Mouse (Mus musculus): ENCODE results near the gene Sf3b4. TPM values are rescaled to one million over a fixed set of nuclear protein-coding genes. Genes with fewer than 3 reads are reported as not detected.
"Not testable (repeated sequence)": the region's sequence is repeated elsewhere in the genome, so short reads cannot be mapped to it uniquely, and the experiment has no call there.

Gene Sf3b4
- polyA plus RNA-seq, 1 experiment from 2014 or later: 146 TPM

GRCm38 (mm10) chr3:96220131-96220764 lies 48.1 kb downstream of the Sf3b4 start:
- H3K27ac ChIP-seq (replicated peaks; ENCODE audit: low read depth, low read length): peak overlapping the region; percentile 94
- ATAC-seq (ENCODE audit: low FRiP score, low TSS enrichment) (peak; percentile 16; the same call in 1 of the 2 replicates), DNase-seq (peak; percentile 45)
- H3K4me2 ChIP-seq (ENCODE audit: low read length): peak overlapping the region; percentile 60
- peak overlapping the region; percentile 53 for H3K4me3 ChIP-seq (replicated peaks; ENCODE audit: low read depth, low read length)
- H3K9ac ChIP-seq (replicated peaks; ENCODE audit: low read length): peak overlapping the region; percentile 61
- H3K9me3 ChIP-seq (ENCODE audit: control insufficient read depth, low read length); H3K36me3 ChIP-seq (ENCODE audit: control insufficient read depth, insufficient read depth, low read length); H3K27me3 ChIP-seq (ENCODE audit: control insufficient read depth, insufficient read depth, low read length): not testable (repeated sequence)
- 0% methylated on average over 26 of the region's 47 CpGs for WGBS
- H3K4me1 ChIP-seq (ENCODE audit: control insufficient read depth, insufficient read depth, low read length): peaks cover 20% of the 10 kb centered on the region

DNA sequence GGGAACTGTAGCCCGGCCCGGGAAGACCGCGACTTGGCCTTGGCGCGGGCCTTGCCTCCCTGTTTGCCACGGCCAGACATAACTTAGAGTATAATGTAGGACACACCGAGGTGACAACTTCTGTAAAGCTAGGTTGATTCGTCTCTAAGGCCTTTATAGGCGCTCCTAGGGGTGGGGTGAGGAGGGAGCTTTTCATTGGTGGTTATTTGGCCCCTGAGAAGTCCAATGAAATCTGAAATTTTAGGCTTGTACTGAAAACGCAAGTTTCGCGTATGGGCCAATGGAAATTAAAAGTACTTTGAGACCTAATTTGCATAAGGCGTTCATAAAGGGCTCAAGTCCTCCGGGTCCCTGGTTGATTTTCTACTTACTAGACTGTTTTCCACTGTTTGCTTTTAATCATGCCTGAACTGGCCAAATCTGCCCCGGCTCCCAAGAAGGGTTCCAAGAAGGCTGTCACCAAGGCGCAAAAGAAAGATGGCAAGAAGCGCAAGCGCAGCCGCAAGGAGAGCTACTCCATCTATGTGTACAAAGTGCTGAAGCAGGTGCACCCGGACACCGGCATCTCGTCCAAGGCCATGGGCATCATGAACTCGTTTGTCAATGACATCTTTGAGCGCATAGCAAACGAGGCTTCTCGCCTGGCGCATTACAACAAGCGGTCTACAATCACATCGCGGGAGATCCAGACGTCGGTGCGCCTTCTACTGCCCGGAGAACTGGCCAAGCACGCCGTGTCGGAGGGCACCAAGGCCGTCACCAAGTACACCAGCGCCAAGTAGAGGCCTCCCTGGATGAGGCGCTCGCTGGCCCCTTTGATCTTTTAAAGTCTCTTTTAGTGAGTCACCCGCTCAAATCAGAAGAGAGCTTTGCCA lies 48.9 kb downstream of the Sf3b4 start, which contains the start of the genes Hist2h2ac and Hist2h2be:
Hist2h2ac (minus strand) TSS at position 116 of the 875 bp plus-strand sequence.
Hist2h2be (plus strand) TSS at position 355 of the 875 bp plus-strand sequence.
- DNase-seq: peak; percentile 82
- Histone ChIP-seq H3K4me3 (replicated peaks; ENCODE audit: low read depth, low read length) (peak within 1 kb of the TSS; percentile 53), H3K4me2 (ENCODE audit: low read length) (peak within 1 kb of the TSS; percentile 60), H3K27ac (replicated peaks; ENCODE audit: low read depth, low read length) (peak within 1 kb of the TSS; percentile 94), H3K9ac (replicated peaks; ENCODE audit: low read length) (peak within 1 kb of the TSS; percentile 61), H3K9me3 (ENCODE audit: control insufficient read depth, low read length) (no peaks in the 10 kb centered on the region), H3K36me3 (ENCODE audit: control insufficient read depth, insufficient read depth, low read length) (no peaks in the 10 kb centered on the region), H3K27me3 (ENCODE audit: control insufficient read depth, insufficient read depth, low read length) (no peaks in the 10 kb centered on the region), H3K4me1 (ENCODE audit: control insufficient read depth, insufficient read depth, low read length) (peaks cover 22% of the 10 kb centered on the region)
- peak; percentile 75 for ATAC-seq (ENCODE audit: low FRiP score, low TSS enrichment)
- under 1% methylated on average over 43 of the region's 43 CpGs for WGBS

- WGBS: 13% methylated on average over 9 of the region's 9 CpGs
- Histone ChIP-seq H3K27me3 (ENCODE audit: control insufficient read depth, insufficient read depth, low read length) (no peaks in the 10 kb centered on the region), H3K27ac (replicated peaks; ENCODE audit: low read depth, low read length) (peak overlapping the region; percentile 94), H3K4me3 (replicated peaks; ENCODE audit: low read depth, low read length) (peak overlapping the region; percentile 53), H3K4me1 (ENCODE audit: control insufficient read depth, insufficient read depth, low read length) (peaks cover 22% of the 10 kb centered on the region), H3K9me3 (ENCODE audit: control insufficient read depth, low read length) (no peaks in the 10 kb centered on the region), H3K9ac (replicated peaks; ENCODE audit: low read length) (peak overlapping the region; percentile 61), H3K4me2 (ENCODE audit: low read length) (peak overlapping the region; percentile 60), H3K36me3 (ENCODE audit: control insufficient read depth, insufficient read depth, low read length) (no peaks in the 10 kb centered on the region)
- DNase-seq: no peak
- no peak for ATAC-seq (ENCODE audit: low FRiP score, low TSS enrichment)
These were observed 49.5 kb downstream of the Sf3b4 start for GRCm38 (mm10) chr3:96221640-96222038.

GRCm38 (mm10) chr3:96222774-96223173 lies 50.6 kb downstream of the Sf3b4 start:
- ATAC-seq (ENCODE audit: low FRiP score, low TSS enrichment): no peak
- Histone ChIP-seq H3K4me3 (replicated peaks; ENCODE audit: low read depth, low read length) (no peak overlapping the region), H3K4me1 (ENCODE audit: control insufficient read depth, insufficient read depth, low read length) (peaks cover 22% of the 10 kb centered on the region)

DNA sequence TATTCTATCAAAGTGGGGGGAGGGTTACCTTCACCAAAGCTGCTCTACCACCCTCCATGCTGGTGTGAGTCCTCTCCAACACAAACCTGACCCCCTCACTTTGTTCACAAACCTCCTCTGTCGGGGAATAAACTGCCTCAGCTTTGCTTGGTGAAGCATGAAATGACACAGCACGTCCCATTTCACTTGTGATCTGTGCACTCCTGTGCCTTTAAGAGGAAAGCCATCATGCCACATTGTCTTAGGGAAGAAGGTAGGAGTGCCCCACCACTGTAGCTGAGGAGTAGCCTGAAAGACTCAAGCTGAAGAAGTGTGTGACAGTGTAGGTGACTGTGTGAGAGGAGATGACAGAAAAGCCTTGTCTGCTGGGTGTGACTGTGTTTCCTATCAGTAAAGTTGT lies 53.3 kb downstream of the Sf3b4 start:
- Histone ChIP-seq H3K27me3 (ENCODE audit: control insufficient read depth, insufficient read depth, low read length) (no peaks in the 10 kb centered on the region), H3K27ac (replicated peaks; ENCODE audit: low read depth, low read length) (no peak overlapping the region), H3K9me3 (ENCODE audit: control insufficient read depth, low read length) (no peaks in the 10 kb centered on the region), H3K4me1 (ENCODE audit: control insufficient read depth, insufficient read depth, low read length) (peaks cover 22% of the 10 kb centered on the region), H3K4me3 (replicated peaks; ENCODE audit: low read depth, low read length) (no peak overlapping the region), H3K4me2 (ENCODE audit: low read length) (no peak overlapping the region), H3K36me3 (ENCODE audit: control insufficient read depth, insufficient read depth, low read length) (no peaks in the 10 kb centered on the region), H3K9ac (replicated peaks; ENCODE audit: low read length) (no peak overlapping the region)
- no peak for DNase-seq
- ATAC-seq (ENCODE audit: low FRiP score, low TSS enrichment): no peak
- 3% methylated on average over 2 of the region's 2 CpGs for WGBS

More at GRCm38 (mm10) chr3:96222774-96223173, 50.6 kb downstream of the Sf3b4 start:
- Histone ChIP-seq H3K27me3 (ENCODE audit: control insufficient read depth, insufficient read depth, low read length) (no peaks in the 10 kb centered on the region), H3K9me3 (ENCODE audit: control insufficient read depth, low read length) (no peaks in the 10 kb centered on the region), H3K27ac (replicated peaks; ENCODE audit: low read depth, low read length) (no peak overlapping the region), H3K4me2 (ENCODE audit: low read length) (0 out of 2 replicates have a peak overlapping the region, but pooled peaks have one; percentile 60), H3K36me3 (ENCODE audit: control insufficient read depth, insufficient read depth, low read length) (no peaks in the 10 kb centered on the region), H3K9ac (replicated peaks; ENCODE audit: low read length) (no peak overlapping the region)
- 82% methylated on average over 4 of the region's 4 CpGs for WGBS
- no peak for DNase-seq

Small RNA genes within 50 kb of the gene (microRNA-seq; reads per million reads assigned to microRNA genes)
- not detected for gene Gm44492

Other genes with a start within 250 kb of the Sf3b4 start
- 45.4 and 50.1 TPM in 2 replicates for gene Anp32e, start 243.1 kb upstream of the Sf3b4 start, polyA plus RNA-seq (2014; fragmentation: Nextera tagmentation; extraction: Ambion mirVana)
- 63.5 and 70.6 TPM in 2 replicates for gene Plekho1, start 176.3 kb upstream of the Sf3b4 start, polyA plus RNA-seq (2014; fragmentation: Nextera tagmentation; extraction: Ambion mirVana)
- 46.4 and 54.6 TPM in 2 replicates for gene Vps45, start 113.9 kb upstream of the Sf3b4 start, polyA plus RNA-seq (2014; fragmentation: Nextera tagmentation; extraction: Ambion mirVana)
- gene Otud7b, start 67.8 kb upstream of the Sf3b4 start, polyA plus RNA-seq (2014; fragmentation: Nextera tagmentation; extraction: Ambion mirVana): 5.3 and 6.1 TPM in 2 replicates
- 6.1 and 11.8 TPM in 2 replicates for gene Mtmr11, start 10.3 kb upstream of the Sf3b4 start, polyA plus RNA-seq (2014; fragmentation: Nextera tagmentation; extraction: Ambion mirVana)
- 91.6 and 120 TPM in 2 replicates for gene Sv2a, start 8.8 kb downstream of the Sf3b4 start, polyA plus RNA-seq (2014; fragmentation: Nextera tagmentation; extraction: Ambion mirVana)
- 63.0 and 69.6 TPM in 2 replicates for gene Bola1, start 47.4 kb downstream of the Sf3b4 start, polyA plus RNA-seq (2014; fragmentation: Nextera tagmentation; extraction: Ambion mirVana)
- not detected in 2 replicates for gene Hist2h2ab, start 47.5 kb downstream of the Sf3b4 start, polyA plus RNA-seq (2014; fragmentation: Nextera tagmentation; extraction: Ambion mirVana)
- gene Hist2h2ac, start 48.5 kb downstream of the Sf3b4 start, polyA plus RNA-seq (2014; fragmentation: Nextera tagmentation; extraction: Ambion mirVana): 1.7 and 2.8 TPM in 2 replicates
- 4.8 and 5.9 TPM in 2 replicates for gene Hist2h2be, start 48.8 kb downstream of the Sf3b4 start, polyA plus RNA-seq (2014; fragmentation: Nextera tagmentation; extraction: Ambion mirVana)
- gene Hist2h3c2, start 66.8 kb downstream of the Sf3b4 start, polyA plus RNA-seq (2014; fragmentation: Nextera tagmentation; extraction: Ambion mirVana): 2.2 and 3.4 TPM in 2 replicates
- 55.4 and 76.9 TPM in 2 replicates for gene Hist2h2aa2, start 67.9 kb downstream of the Sf3b4 start, polyA plus RNA-seq (2014; fragmentation: Nextera tagmentation; extraction: Ambion mirVana)
- 24.7 and 32.0 TPM in 2 replicates for gene Hist2h2aa1, start 73.2 kb downstream of the Sf3b4 start, polyA plus RNA-seq (2014; fragmentation: Nextera tagmentation; extraction: Ambion mirVana)
- gene Hist2h3c1, start 74.4 kb downstream of the Sf3b4 start, polyA plus RNA-seq (2014; fragmentation: Nextera tagmentation; extraction: Ambion mirVana): 1.0 TPM in 1 of 2 replicates, not detected in the other
- gene Hist2h4, start 91.0 kb downstream of the Sf3b4 start, polyA plus RNA-seq (2014; fragmentation: Nextera tagmentation; extraction: Ambion mirVana): 5.2 TPM in 2 replicates
- 19.3 and 20.1 TPM in 2 replicates for gene Hist2h3b, start 96.3 kb downstream of the Sf3b4 start, polyA plus RNA-seq (2014; fragmentation: Nextera tagmentation; extraction: Ambion mirVana)
- 4.9 and 5.4 TPM in 2 replicates for gene Hist2h2bb, start 97.4 kb downstream of the Sf3b4 start, polyA plus RNA-seq (2014; fragmentation: Nextera tagmentation; extraction: Ambion mirVana)
- gene Fcgr1, start 121.6 kb downstream of the Sf3b4 start, polyA plus RNA-seq (2014; fragmentation: Nextera tagmentation; extraction: Ambion mirVana): 0.27 and 4.8 TPM in 2 replicates